18 mouse cellular contexts compared by ENCODE assay signal in genomic region chr17:42978345-42978744, GRCm38 (mm10). TPM values are rescaled to one million over a fixed set of nuclear protein-coding genes. Genes with fewer than 3 reads are reported as not detected.
DNase-seq lines count a peak whose midpoint lies in the region; ATAC-seq and TF ChIP-seq lines count a peak whose summit lies in the region.
"Had no signal": no experiment of that assay in that cellular context is flagged by ENCODE, and none has a peak within 500 bp of the region (broad histone marks: within the 10 kb centered on the region; RNA-seq: fewer than 3 reads in every experiment).

No protein-coding gene starts in this region.

- no peak for TF ChIP-seq EP300 in heart, adult 2 months (IDR thresholded peaks at IDR 0.05; ENCODE audit: insufficient read depth, low read depth, low read length)

- ATAC-seq in intestine, embryonic 14.5 days (replicated peaks; ENCODE audit: low FRiP score, low TSS enrichment, low read depth): no peak
- ATAC-seq in intestine, embryonic 16.5 days: no peak
- peak; percentile 30 to 42; a peak in 1 of 4 replicates for ATAC-seq in hematopoietic stem cell, adult 5-6 weeks (replicated peaks in 1 of 2; ENCODE audit: insufficient read depth in 1 of 2, low FRiP score in 2 of 2, low TSS enrichment in 1 of 2, low read depth in 1 of 2, poor library complexity in 2 of 2, severe bottlenecking in 2 of 2)
- peak; percentile 70; the same call in 1 of the 2 replicates for ATAC-seq in neural tube, embryonic 15.5 days (ENCODE audit: low FRiP score)
- no peak for ATAC-seq in megakaryocyte progenitor cell, adult 5-6 weeks (replicated peaks; ENCODE audit: poor library complexity)
- ATAC-seq: forebrain, postnatal 0 days had no signal

- no peak overlapping the region for H3K4me2 ChIP-seq in intestine, embryonic 14.5 days (ENCODE audit: low read length)
- no peak overlapping the region for H3K4me2 ChIP-seq in intestine, embryonic 16.5 days (ENCODE audit: low read depth, low read length)
- no peak overlapping the region for H3K4me2 ChIP-seq in neural tube, embryonic 15.5 days
- H3K4me2 ChIP-seq: heart, embryonic 13.5 days; limb, embryonic 15.5 days had no signal

- 55% methylated on average over 4 of the region's 4 CpGs for WGBS in intestine, embryonic 14.5 days
- WGBS in intestine, embryonic 16.5 days: 41% methylated on average over 4 of the region's 4 CpGs
- WGBS in neural tube, embryonic 15.5 days: 23% methylated on average over 4 of the region's 4 CpGs
- WGBS in heart, adult 2 months: 84% methylated on average over 4 of the region's 4 CpGs

- H3K4me3 ChIP-seq in intestine, embryonic 14.5 days (ENCODE audit: low read depth, low read length): no peak overlapping the region
- no peak overlapping the region for H3K4me3 ChIP-seq in intestine, embryonic 16.5 days (ENCODE audit: low read length)
- H3K4me3 ChIP-seq in neural tube, embryonic 15.5 days (replicated peaks): no peak overlapping the region
- H3K4me3 ChIP-seq in heart, adult 2 months: no peak overlapping the region
- H3K4me3 ChIP-seq: heart, embryonic 13.5 days; limb, embryonic 15.5 days; megakaryocyte, embryonic 14.5 days had no signal

- no peaks in the 10 kb centered on the region for H3K4me1 ChIP-seq in intestine, embryonic 14.5 days (replicated peaks; ENCODE audit: control insufficient read depth, insufficient read depth, low read length)
- H3K4me1 ChIP-seq in intestine, embryonic 16.5 days (ENCODE audit: control insufficient read depth, insufficient read depth, low read length): no peaks in the 10 kb centered on the region; the same call in 1 of the 2 replicates
- peaks cover 3% of the 10 kb centered on the region; the same call in 1 of the 2 replicates for H3K4me1 ChIP-seq in neural tube, embryonic 15.5 days
- H3K4me1 ChIP-seq in heart, adult 2 months (ENCODE audit: control insufficient read depth, insufficient read depth, low read length): no peaks in the 10 kb centered on the region
- H3K4me1 ChIP-seq: limb, embryonic 15.5 days; megakaryocyte, embryonic 14.5 days had no signal

- TF ChIP-seq POLR2A in heart, adult 2 months (IDR thresholded peaks at IDR 0.05; ENCODE audit: insufficient read depth, low read depth, low read length): no peak

- no peaks in the 10 kb centered on the region for H3K36me3 ChIP-seq in intestine, embryonic 14.5 days (ENCODE audit: control insufficient read depth, insufficient read depth, low read length)
- H3K36me3 ChIP-seq in intestine, embryonic 16.5 days (ENCODE audit: control insufficient read depth, insufficient read depth, low read length): no peaks in the 10 kb centered on the region
- no peaks in the 10 kb centered on the region for H3K36me3 ChIP-seq in neural tube, embryonic 15.5 days
- no peaks in the 10 kb centered on the region for H3K36me3 ChIP-seq in heart, adult 2 months (ENCODE audit: control insufficient read depth, insufficient read depth, low read length)
- H3K36me3 ChIP-seq: heart, embryonic 13.5 days; limb, embryonic 15.5 days had no signal

- intact Hi-C loops in heart, adult 2 months (cut with DNase I): no loop called here

- DNase-seq in intestine, embryonic 14.5 days (ENCODE audit: low spot score): peak; percentile 46
- peak; percentile 6 to 12 for DNase-seq in right cerebral cortex, adult 2 months (ENCODE audit: low spot score in 2 of 2)
- DNase-seq in right cerebral cortex, postnatal 4 days: no peak
- DNase-seq in heart, adult 2 months: no peak
- DNase-seq: adrenal gland, adult 2 months; cerebellum, adult 9-10 months; forebrain, postnatal 0 days; lung, postnatal 10 days; thymus, adult 18-20 months; thymus, postnatal 4 days had no signal

- H3K9ac ChIP-seq in intestine, embryonic 14.5 days (ENCODE audit: low read length): no peak overlapping the region
- no peak overlapping the region for H3K9ac ChIP-seq in intestine, embryonic 16.5 days (ENCODE audit: low read depth, low read length)
- H3K9ac ChIP-seq in neural tube, embryonic 15.5 days (replicated peaks): no peak overlapping the region
- no peak overlapping the region for H3K9ac ChIP-seq in heart, adult 2 months (ENCODE audit: low read depth, low read length)
- H3K9ac ChIP-seq: forebrain, postnatal 0 days; heart, embryonic 13.5 days; limb, embryonic 15.5 days had no signal

- H3K79me2 ChIP-seq in heart, adult 2 months (replicated peaks; ENCODE audit: control insufficient read depth, insufficient read depth, low read length): no peaks in the 10 kb centered on the region

- H3K27ac ChIP-seq in intestine, embryonic 14.5 days (ENCODE audit: low read depth): no peak overlapping the region
- no peak overlapping the region for H3K27ac ChIP-seq in intestine, embryonic 16.5 days (ENCODE audit: low read length)
- no peak overlapping the region for H3K27ac ChIP-seq in neural tube, embryonic 15.5 days (replicated peaks)
- no peak overlapping the region for H3K27ac ChIP-seq in heart, adult 2 months
- H3K27ac ChIP-seq: heart, embryonic 13.5 days; kidney, postnatal 0 days; limb, embryonic 15.5 days had no signal

- TF ChIP-seq CTCF in heart, adult 2 months (IDR thresholded peaks at IDR 0.05): no peak

- no peaks in the 10 kb centered on the region for H3K9me3 ChIP-seq in intestine, embryonic 14.5 days (ENCODE audit: control insufficient read depth, low read length)
- no peaks in the 10 kb centered on the region for H3K9me3 ChIP-seq in intestine, embryonic 16.5 days (ENCODE audit: control insufficient read depth, low read length)
- H3K9me3 ChIP-seq in neural tube, embryonic 15.5 days (replicated peaks): no peaks in the 10 kb centered on the region
- H3K9me3 ChIP-seq: heart, embryonic 13.5 days; limb, embryonic 15.5 days had no signal

- no peaks in the 10 kb centered on the region for H3K27me3 ChIP-seq in intestine, embryonic 14.5 days (replicated peaks; ENCODE audit: control insufficient read depth, insufficient read depth, low read length)
- no peaks in the 10 kb centered on the region; the same call in 1 of the 2 replicates for H3K27me3 ChIP-seq in intestine, embryonic 16.5 days (replicated peaks; ENCODE audit: control insufficient read depth, insufficient read depth, low read length)
- no peaks in the 10 kb centered on the region for H3K27me3 ChIP-seq in neural tube, embryonic 15.5 days (replicated peaks)
- no peaks in the 10 kb centered on the region for H3K27me3 ChIP-seq in heart, adult 2 months (ENCODE audit: control insufficient read depth, insufficient read depth, low read length)
- H3K27me3 ChIP-seq: heart, embryonic 13.5 days; limb, embryonic 15.5 days; megakaryocyte, embryonic 14.5 days had no signal

RNA-seq across cellular contexts. Expression of gene Tnfrsf21, which starts 38.0 kb away (rescaled TPM):
- 17.4 and 18.7 TPM in 2 replicates for polyA plus RNA-seq in intestine, embryonic 14.5 days (2014; fragmentation: Nextera tagmentation; extraction: Ambion mirVana)
- polyA plus RNA-seq in intestine, embryonic 16.5 days (2015; fragmentation: Nextera tagmentation; extraction: Ambion mirVana): 13.4 and 14.2 TPM in 2 replicates
- 53.9 and 56.3 TPM in 2 replicates for total RNA-seq in hematopoietic stem cell, adult 5-6 weeks (2017)
- polyA plus RNA-seq in neural tube, embryonic 15.5 days (2015; fragmentation: Nextera tagmentation; extraction: Ambion mirVana): 78.6 and 84.4 TPM in 2 replicates
- total RNA-seq in heart, adult 2 months (2021): 10 to 100 TPM in 1 of 2 experiments, 1 to 10 TPM in 1; 9.2 to 14.2 TPM
- 14.6 and 19.6 TPM in 2 replicates for polyA plus RNA-seq in heart, adult 2 months (2012; rRNA removed)
- 58.2 and 69.6 TPM in 2 replicates for total RNA-seq in megakaryocyte progenitor cell, adult 5-6 weeks (2015)
- 47.0 and 49.0 TPM in 2 replicates for total RNA-seq in megakaryocyte progenitor cell, adult 5-6 weeks (2017)

Comparison
In these comparisons a context has a peak if more than half of its experiments do, and no peak if none do; other contexts are left out.
1. DNase-seq: peak in intestine, embryonic 14.5 days (single experiment) and right cerebral cortex, adult 2 months (2 of 2); none in right cerebral cortex, postnatal 4 days (single experiment) and heart, adult 2 months (0 of 2).
2. ATAC-seq: peak in hematopoietic stem cell, adult 5-6 weeks (2 of 2) and neural tube, embryonic 15.5 days (single experiment); none in intestine, embryonic 14.5 days (single experiment), intestine, embryonic 16.5 days (single experiment) and megakaryocyte progenitor cell, adult 5-6 weeks (single experiment).